Mouse (Mus musculus) layer of hippocampus, adult 2 months (tissue): ENCODE measurements at regions not wholly inside any gene's neighbourhood (a gene's known extent, or its start where the extent isn't known, plus 50 kb on each side); places are given as distances from the start of the nearest gene placed in this dataset.
A peak's percentile ranks its signal among the peaks of the same experiment; 100 is the strongest.

Experiments used
- DNase-seq, 2 experiments: peaks; one replicate each; pipeline ENCODE4 v3.0.0; 2022; ENCODE audit warnings: low spot score in 2 of 2
- H3K27ac ChIP-seq: fragments of 200-600 bp; 2 replicates; pipeline ENCODE4 v1.8.1; 2022
- H3K4me3 ChIP-seq: fragments of 200-600 bp; 2 replicates; pipeline ENCODE4 v1.8.1; 2022; ENCODE audit warnings: mild to moderate bottlenecking
- CTCF ChIP-seq: fragments of 200-600 bp; conservative IDR thresholded peaks from 2 replicates; pipeline ENCODE4 v1.8.1; 2022; ENCODE audit warnings: antibody characterized with exemption, mild to moderate bottlenecking, moderate library complexity

DNA sequence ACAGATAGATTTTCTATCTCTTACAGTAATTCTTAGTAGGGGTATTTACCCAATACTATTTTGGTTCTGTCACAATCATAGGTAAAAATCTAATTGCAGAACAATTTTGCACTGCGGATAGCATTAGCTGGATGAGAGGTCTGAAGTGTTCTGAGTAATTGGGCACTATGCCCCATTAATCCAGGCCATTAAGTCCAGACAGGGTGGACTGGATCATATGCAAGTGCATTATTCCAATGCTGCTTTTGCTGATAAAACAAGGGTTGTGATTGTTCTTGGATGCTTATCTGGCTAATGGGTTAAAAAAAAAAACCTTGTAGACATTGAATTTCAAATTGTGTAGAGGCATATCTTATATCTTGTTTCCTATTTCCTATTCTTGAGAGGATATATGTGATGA lies 1732.6 kb upstream of the Gm6569 start:
- no peak for TF ChIP-seq CTCF
- H3K27ac ChIP-seq, result no peak overlapping the region

DNA sequence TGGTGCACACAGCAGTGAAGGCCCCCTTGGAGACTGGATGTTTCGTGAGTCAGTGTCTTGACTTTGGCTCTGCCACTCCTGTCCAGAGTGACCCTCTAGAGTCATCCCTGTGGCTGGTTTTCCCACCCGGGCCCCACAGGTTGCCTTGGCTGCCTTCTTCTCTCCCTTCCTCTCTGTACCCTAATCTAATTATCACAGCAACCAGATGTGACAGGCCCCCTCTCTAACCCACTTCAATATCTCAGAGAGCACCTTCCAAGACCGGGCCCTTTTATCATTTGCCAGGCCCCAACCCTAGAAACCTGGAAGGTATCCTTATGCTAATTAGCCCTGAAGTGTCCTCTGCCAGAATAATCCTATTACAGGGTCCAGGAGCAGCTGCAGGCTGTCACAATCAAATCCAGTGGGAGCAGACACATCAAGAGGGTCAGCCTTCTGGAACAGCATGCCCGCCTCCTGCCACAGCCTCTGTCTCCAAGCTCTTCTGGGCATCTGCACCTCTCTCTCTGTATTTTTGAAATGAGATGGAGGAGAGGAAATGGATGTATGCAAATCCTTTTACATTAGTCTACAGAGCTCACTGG lies 1728.4 kb upstream of the Gm6569 start:
- no peak for DNase-seq
- Histone ChIP-seq H3K4me3 (no peak overlapping the region), H3K27ac (no peak overlapping the region)
- TF ChIP-seq CTCF, result no peak

More for the DNA sequence above, 1732.6 kb upstream of the Gm6569 start:
- no peak overlapping the region for H3K4me3 ChIP-seq
- DNase-seq, result no peak

DNA sequence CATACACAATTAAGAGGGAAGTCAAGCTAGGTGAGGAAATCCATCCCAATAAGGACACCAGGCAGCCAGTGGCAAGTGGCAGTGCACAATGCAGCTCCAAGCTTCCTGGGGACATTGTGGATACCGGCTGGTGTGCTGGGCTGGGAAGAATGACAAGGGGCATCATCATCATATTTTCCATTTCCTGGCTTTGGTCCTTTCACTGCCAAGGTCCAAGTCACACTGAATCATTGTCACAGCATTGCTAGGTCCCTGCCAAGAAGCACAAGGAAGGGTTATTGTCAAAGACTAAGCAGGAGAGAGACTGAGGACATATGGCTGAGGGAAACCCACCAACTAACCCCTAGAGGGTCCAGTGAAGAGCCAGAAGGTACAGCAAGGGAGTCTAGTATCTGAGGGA lies 1723.8 kb upstream of the Gm6569 start:
- DNase-seq, result no peak
- no peak for TF ChIP-seq CTCF
- H3K4me3 ChIP-seq, result no peak overlapping the region

DNA sequence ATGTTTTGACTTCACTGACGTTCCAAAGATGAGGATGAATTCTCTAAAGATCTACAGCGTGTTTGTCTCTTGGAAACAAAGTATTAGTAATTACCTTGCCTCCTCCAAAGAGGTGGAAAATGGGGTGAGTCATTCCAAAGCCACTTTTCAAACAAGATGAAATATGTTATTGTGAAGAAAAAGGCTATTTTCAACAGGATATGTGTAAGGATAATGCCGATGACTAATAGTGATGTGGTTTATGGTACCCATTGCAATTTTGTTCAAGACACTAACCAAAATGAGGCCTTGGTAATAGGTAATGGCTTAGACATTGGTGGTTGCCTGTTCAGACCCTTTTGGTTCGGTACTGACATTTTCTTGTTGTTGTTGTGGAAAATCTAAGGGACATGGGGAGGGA lies 1717.6 kb upstream of the Gm6569 start:
- no peak overlapping the region for H3K27ac ChIP-seq
- DNase-seq, result no peak
- TF ChIP-seq CTCF, result no peak
- H3K4me3 ChIP-seq, result no peak overlapping the region

More for the DNA sequence above, 1723.8 kb upstream of the Gm6569 start:
- no peak overlapping the region for H3K27ac ChIP-seq

DNA sequence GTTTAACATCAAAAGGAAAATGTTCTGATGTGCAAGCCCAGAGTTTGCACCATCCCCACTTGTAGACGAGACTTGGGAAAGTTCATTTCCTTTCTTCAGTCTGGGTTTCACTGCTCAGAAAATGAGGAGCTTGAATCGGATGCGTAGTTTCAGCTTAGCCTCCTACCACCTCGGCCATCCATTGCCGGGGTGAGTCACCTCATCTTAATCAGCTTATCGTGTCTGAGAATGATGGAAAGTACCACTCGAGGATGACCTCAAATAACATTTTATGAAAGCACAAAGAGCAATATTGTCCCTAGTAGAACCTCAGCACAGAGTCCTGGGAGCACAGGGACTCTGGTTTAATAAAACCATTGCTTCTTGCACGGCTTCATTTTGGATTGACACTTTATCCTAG lies 1700.1 kb upstream of the Gm6569 start:
- Histone ChIP-seq H3K27ac (no peak overlapping the region), H3K4me3 (no peak overlapping the region)
- no peak for TF ChIP-seq CTCF
- DNase-seq, result no peak

DNA sequence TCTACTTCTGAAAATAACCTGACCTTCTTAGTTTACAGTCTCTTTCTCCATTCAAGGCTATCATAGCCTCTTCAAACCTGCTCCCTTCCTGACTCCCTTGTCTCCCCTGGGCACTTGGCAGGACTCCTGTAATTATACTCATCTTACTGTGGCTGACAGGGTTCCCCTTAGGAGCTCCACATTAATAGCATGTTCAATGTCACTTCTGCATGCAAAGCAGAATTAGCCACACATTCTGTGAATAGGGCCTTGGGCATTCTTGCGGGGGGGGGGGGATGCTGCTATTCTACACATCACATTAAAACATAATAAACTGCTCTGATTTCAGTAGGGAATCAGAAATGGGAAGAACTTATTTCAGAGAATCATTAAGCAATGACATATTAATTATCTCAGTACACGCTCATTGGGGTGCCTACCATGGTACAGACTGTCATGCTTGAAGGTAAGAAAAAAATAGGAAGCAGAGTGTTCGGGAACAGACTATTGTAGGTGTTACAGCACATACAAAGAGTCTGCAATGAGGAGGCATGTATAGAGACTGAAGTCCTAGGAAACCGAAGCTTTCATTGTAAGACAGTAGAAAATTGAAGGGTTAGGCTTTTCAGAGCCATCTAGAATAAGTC lies 1698.3 kb upstream of the Gm6569 start:
- no peak for DNase-seq
- TF ChIP-seq CTCF, result no peak
- H3K4me3 ChIP-seq, result no peak overlapping the region
- no peak overlapping the region for H3K27ac ChIP-seq

DNA sequence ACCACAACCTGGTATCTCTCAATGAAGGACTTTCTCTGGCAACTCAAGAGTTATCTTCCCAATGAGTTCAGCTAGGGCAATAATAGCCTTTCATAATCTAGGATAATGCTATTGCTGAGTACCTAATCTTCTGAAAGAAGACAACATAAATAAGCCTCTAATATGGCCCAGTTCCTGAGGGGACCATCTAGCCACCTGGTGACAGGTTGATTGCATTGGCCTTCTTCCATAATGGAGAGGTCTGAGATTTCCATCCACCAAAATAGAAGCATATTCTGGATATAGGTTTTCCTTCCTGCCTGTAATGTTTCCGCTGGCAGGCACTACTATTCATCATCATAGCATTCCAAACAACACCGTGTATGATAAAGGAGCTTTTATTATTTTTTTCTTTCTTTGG lies 1694.2 kb upstream of the Gm6569 start:
- no peak for TF ChIP-seq CTCF
- H3K27ac ChIP-seq, result no peak overlapping the region
- DNase-seq, result no peak
- H3K4me3 ChIP-seq, result no peak overlapping the region

DNA sequence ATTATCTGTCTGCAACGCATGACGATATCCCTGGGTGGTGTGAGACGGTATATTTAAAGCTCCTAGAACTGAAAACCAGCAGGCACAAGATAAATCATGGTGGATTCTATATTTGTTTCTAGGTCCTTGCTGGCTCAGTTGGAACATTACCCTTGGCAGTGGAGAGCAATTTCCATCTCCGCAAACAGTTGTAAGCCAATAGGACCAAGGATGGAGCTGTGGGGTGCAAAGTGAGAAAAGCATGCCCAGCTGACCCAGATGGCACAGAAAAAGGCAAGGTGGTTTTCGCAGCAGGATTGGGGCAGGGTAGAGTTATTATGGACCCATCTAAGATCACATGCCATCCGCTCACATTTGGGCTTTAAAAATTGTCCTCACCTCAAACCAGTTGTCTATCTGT lies 1683.8 kb upstream of the Gm6569 start:
- no peak overlapping the region for H3K27ac ChIP-seq
- no peak overlapping the region for H3K4me3 ChIP-seq
- TF ChIP-seq CTCF, result no peak
- no peak for DNase-seq

DNA sequence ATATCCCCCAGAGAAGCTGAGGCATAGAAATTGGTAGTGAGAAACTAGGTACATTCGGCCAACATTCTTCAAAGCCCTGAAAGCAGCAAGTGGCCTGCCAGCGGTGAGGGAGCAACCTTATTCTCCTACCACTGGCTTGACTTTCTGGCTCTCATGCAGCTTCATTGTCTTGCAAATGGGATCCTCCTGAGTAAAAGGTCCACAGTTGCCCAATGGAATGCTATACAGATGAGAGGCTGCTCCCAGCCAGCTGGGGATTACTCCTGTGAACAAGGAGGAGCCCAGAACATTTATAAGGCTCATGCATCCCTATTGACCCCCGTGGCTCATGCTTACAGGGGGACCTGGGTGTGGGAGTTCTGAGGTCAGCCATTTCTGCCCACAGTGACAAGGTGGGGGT lies 1675.9 kb upstream of the Gm6569 start:
- TF ChIP-seq CTCF, result no peak

DNA sequence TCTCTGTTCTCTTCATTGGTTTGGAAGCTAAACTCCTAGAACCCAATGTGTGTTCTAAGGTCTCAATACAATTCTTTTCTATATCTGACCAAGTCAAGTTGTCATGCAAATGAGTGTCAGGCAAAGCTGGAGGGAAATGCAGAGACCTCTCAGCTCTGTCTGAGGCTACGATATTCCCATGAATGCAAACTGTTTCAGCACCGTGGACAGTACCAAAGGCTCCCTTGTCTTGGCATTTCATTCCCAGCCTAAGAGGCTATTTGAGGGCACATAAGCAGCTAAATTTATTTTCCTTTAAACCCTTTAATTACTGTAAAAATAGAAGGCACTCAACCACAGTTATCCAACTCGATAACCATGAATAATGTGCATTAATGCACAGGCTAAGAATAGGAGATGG lies 1633.5 kb upstream of the Gm6569 start:
- Histone ChIP-seq H3K27ac (no peak overlapping the region), H3K4me3 (no peak overlapping the region)
- no peak for TF ChIP-seq CTCF
- DNase-seq, result no peak

More for the DNA sequence above, 1675.9 kb upstream of the Gm6569 start:
- H3K4me3 ChIP-seq, result no peak overlapping the region
- no peak for DNase-seq
- H3K27ac ChIP-seq, result no peak overlapping the region

DNA sequence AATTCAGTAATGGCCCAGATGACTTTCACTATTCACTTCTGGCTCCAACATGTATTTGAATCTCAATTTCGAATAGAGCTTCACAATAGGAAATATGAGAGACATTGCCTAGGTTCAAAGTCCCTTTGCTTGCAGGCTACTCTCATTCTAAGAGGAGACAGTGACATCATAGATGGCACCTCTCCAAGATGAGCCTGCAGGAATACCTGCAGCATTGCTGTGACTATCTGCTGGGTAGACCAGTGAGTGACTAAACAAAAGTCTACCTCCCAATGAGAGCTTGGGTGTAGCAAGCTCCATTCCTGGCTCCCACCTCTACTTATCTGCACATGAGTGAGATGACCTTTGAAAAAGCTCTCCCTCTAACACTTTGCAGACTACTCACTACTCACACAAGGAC lies 1632.6 kb upstream of the Gm6569 start:
- DNase-seq, result no peak

DNA sequence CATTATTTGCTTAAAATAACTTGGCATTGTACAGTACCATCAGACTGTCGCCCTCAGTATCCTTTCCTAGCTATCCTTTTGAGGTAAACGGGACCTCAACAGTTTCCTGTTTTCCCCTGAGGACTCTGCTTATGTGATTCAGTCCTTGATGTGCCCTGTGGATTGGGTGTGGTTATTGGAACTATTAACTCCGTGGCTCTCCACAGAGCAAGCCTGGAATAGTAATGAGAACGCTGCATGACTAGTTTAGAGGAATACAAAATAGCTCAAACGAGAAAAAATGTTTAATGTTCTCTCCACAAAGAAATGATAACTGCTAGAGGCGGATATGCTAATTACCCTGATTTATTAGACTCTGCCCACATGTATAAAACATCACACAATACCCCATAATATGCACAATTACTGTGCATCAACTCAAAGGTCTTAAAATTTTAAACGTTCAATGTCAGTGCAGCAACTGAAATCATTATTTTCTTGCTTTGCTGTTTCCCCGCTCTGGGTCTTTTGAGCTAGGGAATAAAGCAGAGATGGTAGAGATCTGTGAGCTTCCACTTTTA lies 1629.0 kb upstream of the Gm6569 start:
- Histone ChIP-seq H3K4me3 (no peak overlapping the region), H3K27ac (peak overlapping the region; percentile 69)
- DNase-seq, result no peak
- TF ChIP-seq CTCF, result no peak

More for the DNA sequence above, 1632.6 kb upstream of the Gm6569 start:
- Histone ChIP-seq H3K27ac (no peak overlapping the region), H3K4me3 (no peak overlapping the region)
- no peak for TF ChIP-seq CTCF

DNA sequence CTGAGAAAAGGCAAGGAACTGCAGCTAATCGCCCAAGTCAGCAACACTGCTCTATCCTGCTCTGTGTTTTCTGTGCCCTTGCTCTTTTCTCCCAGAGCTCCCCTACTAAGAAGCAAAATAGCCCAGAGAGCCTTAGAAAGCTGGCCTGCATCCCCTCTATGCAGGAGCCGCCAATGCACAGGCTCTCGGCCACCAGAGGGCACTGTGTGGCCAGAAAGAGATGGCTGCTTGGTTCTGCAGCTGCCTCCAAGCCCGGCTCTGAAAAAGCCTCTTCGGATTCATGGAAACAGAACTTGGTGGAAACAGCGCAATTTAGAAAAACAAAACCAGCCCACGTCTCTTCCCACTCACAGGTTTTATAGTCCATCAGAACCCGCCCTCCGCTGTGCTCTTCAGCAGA lies 1628.4 kb upstream of the Gm6569 start:
- Histone ChIP-seq H3K27ac (peak overlapping the region; percentile 69), H3K4me3 (no peak overlapping the region)
- DNase-seq, result peak; percentile 85 to 91
- TF ChIP-seq CTCF, result peak; percentile 94

DNA sequence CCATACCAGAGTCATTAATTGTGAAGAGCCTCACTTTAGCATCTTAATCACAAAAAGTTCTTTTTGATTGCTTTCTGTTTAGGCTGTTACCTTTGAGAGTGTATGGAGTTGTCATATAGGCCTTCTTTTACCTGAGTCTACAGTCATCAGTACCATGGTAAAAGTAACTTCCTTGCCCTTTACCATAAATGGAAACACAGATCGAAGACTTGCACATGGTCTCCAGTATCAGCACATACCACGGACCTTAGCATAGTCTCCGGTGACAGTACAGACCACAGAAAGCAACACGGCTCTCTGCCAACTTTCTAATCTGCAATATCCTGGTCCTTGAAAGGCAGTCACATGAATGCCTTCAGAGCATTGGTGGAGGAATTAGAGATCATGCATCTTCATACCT lies 1626.8 kb upstream of the Gm6569 start:
- Histone ChIP-seq H3K4me3 (no peak overlapping the region), H3K27ac (no peak overlapping the region)
- no peak for TF ChIP-seq CTCF
- no peak for DNase-seq

DNA sequence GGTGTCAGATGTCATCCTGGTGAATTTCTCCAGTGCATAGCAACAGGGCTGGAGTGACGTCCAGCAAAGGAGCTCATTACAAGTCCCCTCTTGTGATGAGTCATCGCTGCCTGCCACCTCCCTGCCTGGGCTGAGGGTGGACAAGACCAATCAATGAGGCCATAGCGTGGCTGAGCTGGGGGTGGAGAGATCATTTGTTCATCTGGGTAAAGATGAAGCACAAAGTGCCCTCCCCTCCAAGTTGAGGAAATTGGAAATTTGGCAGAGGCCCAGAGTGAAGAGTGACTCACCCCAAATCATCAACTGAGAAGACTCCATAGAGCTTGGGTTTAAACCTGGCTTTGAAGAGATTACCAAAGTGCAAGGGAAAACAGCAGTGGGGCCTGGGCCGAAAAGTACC lies 1626.3 kb upstream of the Gm6569 start:
- no peak for DNase-seq
- H3K4me3 ChIP-seq, result no peak overlapping the region
- no peak for TF ChIP-seq CTCF
- no peak overlapping the region for H3K27ac ChIP-seq
